Mouse (Mus musculus): Measurements from ENCODE around the gene Icam1. TPM values are rescaled to one million over a fixed set of nuclear protein-coding genes. Genes with fewer than 3 reads are reported as not detected.

Icam1 gene
- polyA plus RNA-seq, 1 experiment, result 18.9 TPM

DNA sequence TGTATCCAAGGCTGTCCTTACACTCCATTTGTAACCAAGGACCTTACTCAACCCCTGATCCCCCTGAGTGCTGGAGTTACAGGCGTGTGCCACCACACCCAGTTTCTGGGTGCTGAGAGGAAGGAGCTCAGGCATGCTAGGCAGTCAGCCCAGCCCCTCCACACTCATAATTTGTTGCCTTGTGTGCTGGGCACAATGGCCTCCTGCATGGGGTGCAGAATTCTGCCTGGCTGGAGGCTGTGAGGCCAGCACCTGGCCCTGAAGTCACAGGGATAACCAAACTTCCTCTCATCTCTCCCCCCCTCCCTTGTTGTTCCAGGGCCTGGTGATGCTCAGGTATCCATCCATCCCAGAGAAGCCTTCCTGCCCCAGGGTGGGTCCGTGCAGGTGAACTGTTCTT, 2.8 kb downstream of the Icam1 start:
- TF ChIP-seq CTCF (IDR thresholded peaks at IDR 0.05; ENCODE audit: borderline replicate concordance, insufficient read depth, low read length), result no peak
- TF ChIP-seq POLR2A (IDR thresholded peaks at IDR 0.05; ENCODE audit: low read depth, low read length), result no peak
- Histone ChIP-seq H3K27ac (ENCODE audit: insufficient read depth, low read length) (no peak overlapping the region), H3K4me3 (ENCODE audit: insufficient read depth, low read length) (no peak overlapping the region), H3K4me1 (ENCODE audit: control insufficient read depth, insufficient read depth, low read length) (no peaks in the 10 kb centered on the region)

DNA sequence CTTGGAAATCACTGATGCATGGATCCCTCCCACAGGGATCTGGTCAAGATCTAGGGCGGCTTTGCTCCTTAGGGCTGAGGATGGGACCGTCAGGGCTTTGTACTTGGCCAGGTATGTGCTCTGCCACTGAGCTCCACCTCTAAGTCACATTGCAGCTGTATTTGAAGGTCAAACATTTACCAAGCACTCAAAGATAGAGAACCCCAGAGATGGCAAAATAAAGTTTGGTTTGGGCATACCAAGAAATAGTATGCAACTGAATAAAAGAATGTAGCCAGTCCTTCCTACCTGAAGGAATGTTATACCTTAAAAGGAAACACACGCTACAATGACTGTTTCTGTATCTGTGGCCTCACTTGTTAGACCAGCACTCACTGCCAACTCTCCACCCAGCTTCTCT, 5.6 kb downstream of the Icam1 start:
- TF ChIP-seq POLR2A (IDR thresholded peaks at IDR 0.05; ENCODE audit: low read depth, low read length) (no peak), CTCF (IDR thresholded peaks at IDR 0.05; ENCODE audit: borderline replicate concordance, insufficient read depth, low read length) (no peak)
- Histone ChIP-seq H3K4me1 (ENCODE audit: control insufficient read depth, insufficient read depth, low read length) (no peaks in the 10 kb centered on the region), H3K27ac (ENCODE audit: insufficient read depth, low read length) (no peak overlapping the region), H3K4me3 (ENCODE audit: insufficient read depth, low read length) (no peak overlapping the region)

- no peak overlapping the region for H3K27ac ChIP-seq (ENCODE audit: insufficient read depth, low read length)
- H3K4me1 ChIP-seq (ENCODE audit: control insufficient read depth, insufficient read depth, low read length), result no peaks in the 10 kb centered on the region
- H3K4me3 ChIP-seq (ENCODE audit: insufficient read depth, low read length), result no peak overlapping the region
- TF ChIP-seq POLR2A (IDR thresholded peaks at IDR 0.05; ENCODE audit: low read depth, low read length) (no peak), CTCF (IDR thresholded peaks at IDR 0.05; ENCODE audit: borderline replicate concordance, insufficient read depth, low read length) (no peak)
Observed at GRCm38 (mm10) chr9:21022288-21022687, 6.5 kb downstream of the Icam1 start.

GRCm38 (mm10) chr9:21022726-21023125, 6.9 kb downstream of the Icam1 start:
- Histone ChIP-seq H3K4me1 (ENCODE audit: control insufficient read depth, insufficient read depth, low read length) (no peaks in the 10 kb centered on the region), H3K27ac (ENCODE audit: insufficient read depth, low read length) (no peak overlapping the region), H3K4me3 (ENCODE audit: insufficient read depth, low read length) (no peak overlapping the region)
- TF ChIP-seq POLR2A (IDR thresholded peaks at IDR 0.05; ENCODE audit: low read depth, low read length) (no peak), CTCF (IDR thresholded peaks at IDR 0.05; ENCODE audit: borderline replicate concordance, insufficient read depth, low read length) (no peak; the same call in 1 of the 2 replicates)

DNA sequence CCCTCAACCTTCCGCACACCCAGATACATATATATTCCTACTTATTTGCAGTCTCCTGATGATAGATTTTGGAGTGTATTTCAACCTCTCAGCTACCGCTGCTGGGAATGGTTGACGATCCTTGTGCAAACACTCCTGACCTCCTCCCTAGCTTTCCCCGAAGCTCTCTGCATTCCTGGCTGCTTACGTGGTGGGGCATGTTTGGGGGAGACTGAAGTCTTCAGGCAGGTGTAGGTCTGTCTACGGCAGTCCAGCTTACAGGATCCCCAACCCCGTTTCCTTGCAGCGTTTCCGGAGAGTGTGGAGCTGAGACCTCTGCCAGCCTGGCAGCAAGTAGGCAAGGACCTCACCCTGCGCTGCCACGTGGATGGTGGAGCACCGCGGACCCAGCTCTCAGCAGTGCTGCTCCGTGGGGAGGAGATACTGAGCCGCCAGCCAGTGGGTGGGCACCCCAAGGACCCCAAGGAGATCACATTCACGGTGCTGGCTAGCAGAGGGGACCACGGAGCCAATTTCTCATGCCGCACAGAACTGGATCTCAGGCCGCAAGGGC, 9.5 kb downstream of the Icam1 start:
- Histone ChIP-seq H3K4me3 (ENCODE audit: insufficient read depth, low read length) (no peak overlapping the region), H3K27ac (ENCODE audit: insufficient read depth, low read length) (no peak overlapping the region), H3K4me1 (ENCODE audit: control insufficient read depth, insufficient read depth, low read length) (no peaks in the 10 kb centered on the region)
- TF ChIP-seq POLR2A (IDR thresholded peaks at IDR 0.05; ENCODE audit: low read depth, low read length), result no peak
- no peak for TF ChIP-seq CTCF (IDR thresholded peaks at IDR 0.05; ENCODE audit: borderline replicate concordance, insufficient read depth, low read length)

DNA sequence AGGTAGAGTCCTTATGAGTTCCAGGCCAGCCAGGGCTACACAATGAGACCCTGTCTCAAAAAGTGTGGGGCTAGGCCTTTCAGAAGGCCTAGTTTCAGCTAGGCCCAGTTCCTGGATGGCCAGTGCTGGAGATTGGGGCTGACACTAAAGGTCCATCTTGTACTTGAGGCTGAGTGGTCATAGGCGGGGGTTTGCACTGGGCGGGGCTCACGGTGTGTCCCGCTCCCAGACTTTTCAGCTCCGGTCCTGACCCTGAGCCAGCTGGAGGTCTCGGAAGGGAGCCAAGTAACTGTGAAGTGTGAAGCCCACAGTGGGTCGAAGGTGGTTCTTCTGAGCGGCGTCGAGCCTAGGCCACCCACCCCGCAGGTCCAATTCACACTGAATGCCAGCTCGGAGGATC, 11.1 kb downstream of the Icam1 start:
- no peak overlapping the region for H3K4me3 ChIP-seq (ENCODE audit: insufficient read depth, low read length)
- H3K4me1 ChIP-seq (ENCODE audit: control insufficient read depth, insufficient read depth, low read length), result no peaks in the 10 kb centered on the region
- TF ChIP-seq POLR2A (IDR thresholded peaks at IDR 0.05; ENCODE audit: low read depth, low read length) (no peak), CTCF (IDR thresholded peaks at IDR 0.05; ENCODE audit: borderline replicate concordance, insufficient read depth, low read length) (no peak)
- H3K27ac ChIP-seq (ENCODE audit: insufficient read depth, low read length), result no peak overlapping the region

- Histone ChIP-seq H3K4me3 (ENCODE audit: insufficient read depth, low read length) (no peak overlapping the region), H3K27ac (ENCODE audit: insufficient read depth, low read length) (no peak overlapping the region), H3K4me1 (ENCODE audit: control insufficient read depth, insufficient read depth, low read length) (no peaks in the 10 kb centered on the region)
- TF ChIP-seq CTCF (IDR thresholded peaks at IDR 0.05; ENCODE audit: borderline replicate concordance, insufficient read depth, low read length) (no peak), POLR2A (IDR thresholded peaks at IDR 0.05; ENCODE audit: low read depth, low read length) (no peak)
Observed at GRCm38 (mm10) chr9:21027774-21028290, 12.0 kb downstream of the Icam1 start.

GRCm38 (mm10) chr9:21028560-21029110, 12.8 kb downstream of the Icam1 start:
- Histone ChIP-seq H3K27ac (ENCODE audit: insufficient read depth, low read length) (no peak overlapping the region), H3K4me3 (ENCODE audit: insufficient read depth, low read length) (no peak overlapping the region), H3K4me1 (ENCODE audit: control insufficient read depth, insufficient read depth, low read length) (no peaks in the 10 kb centered on the region)
- TF ChIP-seq POLR2A (IDR thresholded peaks at IDR 0.05; ENCODE audit: low read depth, low read length) (no peak), CTCF (IDR thresholded peaks at IDR 0.05; ENCODE audit: borderline replicate concordance, insufficient read depth, low read length) (no peak)

DNA sequence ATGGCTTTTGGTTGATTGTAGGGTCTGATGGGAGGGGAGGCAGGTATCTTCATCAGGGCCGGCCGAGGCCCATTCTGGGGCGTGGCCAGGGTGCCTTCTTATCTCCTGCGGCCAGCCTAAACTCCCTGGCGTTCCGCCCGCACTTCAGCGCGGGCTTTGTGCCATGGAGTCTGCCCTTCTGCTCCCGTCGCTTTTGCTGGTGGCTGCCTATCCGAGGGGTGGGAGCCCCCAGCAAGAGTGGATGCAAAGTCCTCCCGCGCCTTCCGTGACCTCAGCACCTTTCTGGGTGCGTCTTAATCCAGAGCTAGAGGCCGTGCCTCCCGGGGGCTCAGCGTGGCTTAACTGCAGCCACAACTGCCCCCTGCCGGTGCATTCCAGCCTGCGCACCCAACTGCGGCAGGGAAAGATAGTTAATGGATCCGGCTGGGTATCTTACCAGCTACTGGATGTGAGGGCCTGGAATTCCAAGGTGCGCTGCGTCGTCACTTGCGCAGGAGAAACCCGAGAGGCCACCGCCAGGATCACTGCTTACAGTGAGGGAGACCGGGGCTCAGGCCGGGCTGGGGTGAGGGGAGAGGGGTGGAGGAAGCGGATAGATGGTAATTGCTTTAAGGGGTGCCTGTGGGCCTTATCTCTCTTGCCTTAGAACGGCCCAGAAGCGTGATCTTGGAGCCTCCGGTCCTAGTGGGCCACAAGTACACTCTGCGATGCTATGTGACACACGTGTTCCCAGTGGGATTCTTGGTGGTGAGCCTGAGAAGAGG, 13.7 kb downstream of the Icam1 start, which contains the start of gene Icam4:
Gene Icam4, plus strand, starts transcription at position 83 of the 764 bp plus-strand sequence.
- no peaks in the 10 kb centered on the region for H3K4me1 ChIP-seq (ENCODE audit: control insufficient read depth, insufficient read depth, low read length)
- no peak within 1 kb of the TSS for H3K4me3 ChIP-seq (ENCODE audit: insufficient read depth, low read length)

More for the DNA sequence above, 13.7 kb downstream of the Icam1 start, which contains the start of gene Icam4:
- TF ChIP-seq POLR2A (IDR thresholded peaks at IDR 0.05; ENCODE audit: low read depth, low read length) (no peak), CTCF (IDR thresholded peaks at IDR 0.05; ENCODE audit: borderline replicate concordance, insufficient read depth, low read length) (peak; percentile 68)
- H3K27ac ChIP-seq (ENCODE audit: insufficient read depth, low read length), result no peak within 1 kb of the TSS
